In genomic region chr3:108966051-108966450, GRCm38 (mm10) we compare ENCODE assay signal across 29 mouse cellular contexts. TPM values are rescaled to one million over a fixed set of nuclear protein-coding genes. Genes with fewer than 3 reads are reported as not detected.
"Had no signal": no experiment of that assay in that cellular context is flagged by ENCODE, and none has a peak within 500 bp of the region (broad histone marks: within the 10 kb centered on the region; RNA-seq: fewer than 3 reads in every experiment).

No protein-coding gene starts in this region.

- H3K27me3 ChIP-seq: liver, embryonic 15.5 days; lung, embryonic 15.5 days; midbrain, embryonic 12.5 days; neural tube, embryonic 13.5 days; neural tube, embryonic 15.5 days had no signal

- H3K4me1 ChIP-seq: liver, embryonic 15.5 days had no signal

- H3K4me3 ChIP-seq: liver, embryonic 15.5 days; lung, embryonic 15.5 days; midbrain, embryonic 10.5 days; midbrain, embryonic 12.5 days; myocyte; neural tube, embryonic 13.5 days; neural tube, embryonic 15.5 days had no signal

- ATAC-seq: liver, postnatal 0 days; lung, postnatal 0 days; midbrain, embryonic 16.5 days had no signal

- H3K27ac ChIP-seq: liver, embryonic 15.5 days; lung, embryonic 15.5 days; macrophage; midbrain, embryonic 10.5 days; midbrain, embryonic 12.5 days; neural tube, embryonic 13.5 days; neural tube, embryonic 15.5 days had no signal

- DNase-seq: liver, postnatal 0 days; lung, adult 2 months; lung, postnatal 14 days; lung, postnatal 36 days; midbrain, embryonic 14.5 days; retina, postnatal 1 day; right cerebral cortex, adult 18-20 months; right cerebral cortex, postnatal 25 days; right cerebral cortex, postnatal 4 days; spleen, adult 18-20 months; thymus, adult 18-20 months; thymus, postnatal 25 days; thymus, postnatal 4 days had no signal

- H3K36me3 ChIP-seq: liver, embryonic 15.5 days; lung, embryonic 15.5 days; midbrain, embryonic 12.5 days had no signal

- H3K9me3 ChIP-seq: liver, embryonic 15.5 days; lung, embryonic 15.5 days; midbrain, embryonic 10.5 days; midbrain, embryonic 12.5 days; neural tube, embryonic 13.5 days; neural tube, embryonic 15.5 days had no signal

RNA-seq across cellular contexts. Expression of gene Gm9857, which starts 25.8 kb away (rescaled TPM):
- total RNA-seq: megakaryocyte-erythroid progenitor cell, adult 5-6 weeks had no signal
- polyA plus RNA-seq: liver, embryonic 15.5 days; liver, postnatal 0 days; lung, adult 2 months; lung, embryonic 15.5 days; lung, postnatal 0 days; macrophage; midbrain, embryonic 10.5 days; midbrain, embryonic 12.5 days; midbrain, embryonic 14.5 days; midbrain, embryonic 16.5 days; myocyte; neural tube, embryonic 11.5 days; neural tube, embryonic 13.5 days; neural tube, embryonic 15.5 days; small intestine, adult 2 months; stomach, embryonic 14.5 days; stomach, embryonic 16.5 days; urinary bladder, adult 2 months had no signal

RNA-seq across cellular contexts. Expression of gene Henmt1, which starts 26.4 kb away (rescaled TPM):
- total RNA-seq: megakaryocyte-erythroid progenitor cell, adult 5-6 weeks had no signal
- polyA plus RNA-seq: liver, embryonic 15.5 days; liver, postnatal 0 days; macrophage; myocyte; small intestine, adult 2 months had no signal
